Mouse (Mus musculus): Measurements from ENCODE around the gene Ano10. TPM values are rescaled to one million over a fixed set of nuclear protein-coding genes. Genes with fewer than 3 reads are reported as not detected.

Ano10 gene
- total RNA-seq, 1 experiment from 2014 or later, result 24.4 TPM

GRCm38 (mm10) chr9:122223005-122223404, 71.2 kb downstream of the Ano10 start:
- ATAC-seq (ENCODE audit: extremely low read depth, insufficient number of reproducible peaks, low FRiP score, poor library complexity, severe bottlenecking), result no peak

- no peak for ATAC-seq (ENCODE audit: extremely low read depth, insufficient number of reproducible peaks, low FRiP score, poor library complexity, severe bottlenecking)
Observed at GRCm38 (mm10) chr9:122219934-122220333, 74.3 kb downstream of the Ano10 start.

- ATAC-seq (ENCODE audit: extremely low read depth, insufficient number of reproducible peaks, low FRiP score, poor library complexity, severe bottlenecking), result no peak
Observed at GRCm38 (mm10) chr9:122216945-122217529, 77.2 kb downstream of the Ano10 start.

GRCm38 (mm10) chr9:122215118-122215517, 79.1 kb downstream of the Ano10 start:
- no peak for ATAC-seq (ENCODE audit: extremely low read depth, insufficient number of reproducible peaks, low FRiP score, poor library complexity, severe bottlenecking)

GRCm38 (mm10) chr9:122208311-122208710, 85.9 kb downstream of the Ano10 start:
- no peak for ATAC-seq (ENCODE audit: extremely low read depth, insufficient number of reproducible peaks, low FRiP score, poor library complexity, severe bottlenecking)

GRCm38 (mm10) chr9:122205543-122206200, 88.6 kb downstream of the Ano10 start:
- no peak for ATAC-seq (ENCODE audit: extremely low read depth, insufficient number of reproducible peaks, low FRiP score, poor library complexity, severe bottlenecking)

GRCm38 (mm10) chr9:122204508-122204907, 89.7 kb downstream of the Ano10 start:
- ATAC-seq (ENCODE audit: extremely low read depth, insufficient number of reproducible peaks, low FRiP score, poor library complexity, severe bottlenecking), result no peak

- no peak for ATAC-seq (ENCODE audit: extremely low read depth, insufficient number of reproducible peaks, low FRiP score, poor library complexity, severe bottlenecking)
Observed at GRCm38 (mm10) chr9:122199253-122199652, 95.0 kb downstream of the Ano10 start.

- no peak for ATAC-seq (ENCODE audit: extremely low read depth, insufficient number of reproducible peaks, low FRiP score, poor library complexity, severe bottlenecking)
Observed at GRCm38 (mm10) chr9:122198621-122199020, 95.6 kb downstream of the Ano10 start.

- ATAC-seq (ENCODE audit: extremely low read depth, insufficient number of reproducible peaks, low FRiP score, poor library complexity, severe bottlenecking), result no peak
Observed at GRCm38 (mm10) chr9:122197021-122197420, 97.2 kb downstream of the Ano10 start.

GRCm38 (mm10) chr9:122195042-122195682, 99.1 kb downstream of the Ano10 start:
- no peak for ATAC-seq (ENCODE audit: extremely low read depth, insufficient number of reproducible peaks, low FRiP score, poor library complexity, severe bottlenecking)

- no peak for ATAC-seq (ENCODE audit: extremely low read depth, insufficient number of reproducible peaks, low FRiP score, poor library complexity, severe bottlenecking)
Observed at GRCm38 (mm10) chr9:122193823-122194222, 100.4 kb downstream of the Ano10 start.

GRCm38 (mm10) chr9:122193361-122193760, 100.9 kb downstream of the Ano10 start:
- no peak for ATAC-seq (ENCODE audit: extremely low read depth, insufficient number of reproducible peaks, low FRiP score, poor library complexity, severe bottlenecking)

- peak; percentile 53; the same call in 1 of the 2 replicates for ATAC-seq (ENCODE audit: extremely low read depth, insufficient number of reproducible peaks, low FRiP score, poor library complexity, severe bottlenecking)
Observed at GRCm38 (mm10) chr9:122188724-122189123, 105.5 kb downstream of the Ano10 start.

GRCm38 (mm10) chr9:122187451-122187921, 106.7 kb downstream of the Ano10 start:
- ATAC-seq (ENCODE audit: extremely low read depth, insufficient number of reproducible peaks, low FRiP score, poor library complexity, severe bottlenecking), result no peak

- no peak for ATAC-seq (ENCODE audit: extremely low read depth, insufficient number of reproducible peaks, low FRiP score, poor library complexity, severe bottlenecking)
Observed at GRCm38 (mm10) chr9:122186643-122187226, 107.5 kb downstream of the Ano10 start.

GRCm38 (mm10) chr9:122185953-122186352, 108.3 kb downstream of the Ano10 start:
- ATAC-seq (ENCODE audit: extremely low read depth, insufficient number of reproducible peaks, low FRiP score, poor library complexity, severe bottlenecking), result no peak

- peak; percentile 45 for ATAC-seq (ENCODE audit: extremely low read depth, insufficient number of reproducible peaks, low FRiP score, poor library complexity, severe bottlenecking)
Observed at GRCm38 (mm10) chr9:122185061-122185460, 109.2 kb downstream of the Ano10 start.

GRCm38 (mm10) chr9:122184329-122184728, 109.9 kb downstream of the Ano10 start:
- ATAC-seq (ENCODE audit: extremely low read depth, insufficient number of reproducible peaks, low FRiP score, poor library complexity, severe bottlenecking), result no peak

GRCm38 (mm10) chr9:122183074-122183473, 111.1 kb downstream of the Ano10 start:
- no peak for ATAC-seq (ENCODE audit: extremely low read depth, insufficient number of reproducible peaks, low FRiP score, poor library complexity, severe bottlenecking)
